Mouse (Mus musculus): ENCODE results near the gene Gm39115. TPM values are rescaled to one million over a fixed set of nuclear protein-coding genes. Genes with fewer than 3 reads are reported as not detected.

Gene Gm39115
- total RNA-seq, 2 experiments from 2014 or later = not detected

DNA sequence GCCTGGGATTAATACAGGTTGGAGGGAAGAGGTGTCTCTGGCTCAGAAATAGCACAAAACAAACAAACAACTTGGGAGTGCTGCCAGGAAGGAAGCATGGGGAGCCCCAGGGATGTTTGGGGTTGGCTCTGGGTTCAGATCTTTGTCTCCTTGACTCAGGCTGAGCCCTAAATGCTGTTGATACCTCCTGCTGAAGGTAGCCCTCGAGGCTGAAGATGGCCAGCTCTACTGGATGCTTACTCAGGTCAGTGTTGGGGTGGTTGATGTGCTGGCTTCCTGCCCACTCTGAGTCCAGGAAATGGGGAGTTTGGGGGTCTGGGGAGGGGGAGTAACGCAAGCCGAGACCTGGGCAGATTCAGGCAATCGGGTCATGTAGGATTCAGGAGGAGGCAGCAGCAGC, 39.1 kb downstream of the Gm39115 start:
- ATAC-seq (ENCODE audit: poor library complexity, severe bottlenecking) = no peak

- peak; percentile 65 for ATAC-seq (ENCODE audit: poor library complexity, severe bottlenecking)
These were observed 40.5 kb downstream of the Gm39115 start, which contains the start of gene Dusp8 for GRCm38 (mm10) chr7:142095183-142095931. Gene Dusp8, minus strand, starts transcription at chr7:142095843.

DNA sequence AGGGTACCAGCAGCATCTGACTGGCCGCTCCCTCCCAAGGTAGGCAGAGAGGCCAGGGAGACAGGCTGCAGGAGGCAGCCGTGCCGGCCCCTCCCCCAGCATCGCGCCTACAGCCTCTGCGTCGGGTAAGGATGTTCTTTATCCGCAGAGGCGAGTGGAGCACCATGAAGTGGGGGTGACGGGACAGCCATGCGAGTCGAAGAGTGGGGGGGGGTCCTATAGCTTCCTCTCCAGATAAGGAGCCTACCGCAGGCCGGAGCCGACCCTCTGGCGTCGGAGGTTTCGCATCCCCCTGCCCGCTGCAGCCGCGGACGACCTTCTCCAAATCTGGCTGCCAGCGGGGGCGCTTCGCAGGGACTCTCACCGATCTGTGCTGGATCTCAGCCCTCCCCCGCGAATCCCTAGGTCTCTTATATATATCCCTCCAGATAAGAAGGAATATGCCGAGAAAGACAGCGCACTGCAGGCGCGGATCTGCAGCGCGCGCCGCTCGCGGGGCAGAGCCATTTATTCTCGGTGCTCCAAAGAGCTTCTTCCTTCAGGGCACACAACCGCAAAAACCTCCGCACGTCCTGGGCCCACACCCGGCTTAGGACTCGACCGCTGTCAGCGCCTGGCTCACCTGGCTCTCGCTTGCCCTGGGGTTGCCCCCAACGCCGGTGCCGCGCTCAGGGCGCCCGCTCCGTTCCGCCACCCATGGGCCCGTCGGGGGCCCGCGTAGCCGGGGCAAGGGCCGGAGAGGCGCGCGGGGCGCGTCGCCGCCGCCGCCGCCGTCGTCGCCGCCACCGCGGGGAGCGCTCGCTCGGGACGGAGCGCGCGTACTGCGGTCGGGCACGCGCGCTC, 41.3 kb downstream of the Gm39115 start:
- ATAC-seq (ENCODE audit: poor library complexity, severe bottlenecking) = no peak

GRCm38 (mm10) chr7:142093696-142094240, 42.1 kb downstream of the Gm39115 start:
- ATAC-seq (ENCODE audit: poor library complexity, severe bottlenecking) = no peak

GRCm38 (mm10) chr7:142092991-142093390, 42.8 kb downstream of the Gm39115 start:
- ATAC-seq (ENCODE audit: poor library complexity, severe bottlenecking) = no peak

- no peak for ATAC-seq (ENCODE audit: poor library complexity, severe bottlenecking)
These were observed 44.0 kb downstream of the Gm39115 start for GRCm38 (mm10) chr7:142091848-142092247.

DNA sequence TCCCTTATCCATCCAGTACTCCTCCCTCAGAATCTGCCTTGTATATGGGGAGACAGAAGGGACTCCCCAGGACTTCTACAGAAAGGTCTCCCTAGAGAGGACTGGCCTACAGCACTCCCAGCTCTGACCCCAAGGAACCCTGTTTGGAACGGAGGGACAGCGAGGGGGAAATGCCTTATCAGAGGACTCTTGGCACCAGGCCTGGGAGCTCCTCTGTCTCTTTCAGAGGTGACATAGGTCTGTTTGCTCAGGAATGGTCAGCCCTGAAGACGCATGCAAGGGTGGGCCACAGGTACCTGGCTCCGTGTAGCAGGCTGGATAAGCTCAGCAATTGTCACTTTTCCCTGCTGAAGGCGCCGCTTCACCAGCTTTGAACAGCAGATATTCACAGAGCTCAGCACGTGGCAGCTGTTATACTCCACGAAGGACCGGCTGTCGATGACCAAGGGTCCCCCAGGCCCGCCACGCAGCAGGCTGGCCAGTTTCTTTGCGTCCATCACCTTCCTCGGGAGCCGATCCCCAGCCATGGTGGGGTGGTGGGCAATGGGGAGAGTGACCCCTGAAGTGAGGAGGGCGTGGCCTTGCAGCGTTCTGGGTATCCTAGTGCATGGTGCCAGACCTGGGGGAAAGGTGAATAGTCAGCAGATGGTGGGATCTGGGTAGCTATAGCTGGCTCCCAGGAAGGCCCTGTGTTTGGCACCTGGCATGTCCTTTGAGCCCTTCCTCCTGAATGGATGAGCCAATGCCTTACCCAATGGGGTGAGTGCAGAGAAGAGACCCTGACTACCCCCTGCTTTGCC, 46.0 kb downstream of the Gm39115 start:
- ATAC-seq (ENCODE audit: poor library complexity, severe bottlenecking) = no peak

DNA sequence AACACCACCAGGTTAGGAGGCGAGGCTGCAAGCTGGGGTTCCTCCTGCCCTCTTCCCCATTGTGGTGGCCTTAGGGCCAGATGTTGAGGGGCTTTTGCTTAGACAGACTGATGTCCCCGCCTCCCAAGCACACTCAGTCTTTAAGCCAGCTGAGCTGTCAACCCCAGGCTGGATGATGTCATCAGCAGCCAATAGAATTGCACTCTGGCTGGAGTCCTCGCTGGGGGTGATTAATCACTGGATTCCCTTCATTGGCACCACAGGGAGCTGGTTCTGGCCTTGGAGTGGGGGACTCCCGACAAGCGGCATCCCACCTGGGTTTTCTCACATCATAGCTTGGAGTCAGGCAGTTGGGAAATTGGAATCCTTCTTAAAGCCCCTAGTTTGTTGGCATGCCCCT, 46.9 kb downstream of the Gm39115 start:
- ATAC-seq (ENCODE audit: poor library complexity, severe bottlenecking) = no peak

DNA sequence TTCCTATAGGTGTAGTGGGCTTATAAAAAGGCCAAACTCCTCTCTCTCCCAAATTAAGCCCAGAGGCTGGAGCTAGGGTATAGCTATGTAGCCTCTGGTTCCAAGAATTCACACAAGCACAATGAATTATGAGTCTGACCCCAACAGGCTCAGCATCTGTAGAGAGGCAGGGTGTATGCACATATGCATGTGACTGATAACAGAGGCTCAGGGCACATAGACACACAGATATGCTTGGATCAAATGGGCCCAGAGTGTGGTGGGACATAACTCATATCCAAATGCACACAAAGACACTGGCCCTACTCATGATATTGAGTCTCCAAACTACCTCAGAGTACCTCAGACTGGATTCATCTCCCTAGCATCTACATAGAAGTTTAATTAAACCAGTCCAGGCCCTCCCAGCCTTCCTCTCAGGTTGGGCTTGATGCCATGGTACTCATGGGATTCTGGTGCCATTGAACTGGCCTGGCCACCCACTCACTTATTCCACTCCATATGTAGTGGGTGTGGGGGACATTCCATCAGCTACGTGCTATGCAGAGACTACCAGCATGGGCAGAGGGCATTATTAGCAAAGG, 48.7 kb downstream of the Gm39115 start:
- peak; percentile 54 for ATAC-seq (ENCODE audit: poor library complexity, severe bottlenecking)

GRCm38 (mm10) chr7:142086159-142086905, 49.5 kb downstream of the Gm39115 start:
- ATAC-seq (ENCODE audit: poor library complexity, severe bottlenecking) = no peak

Other genes starting within 250 kb of the Gm39115 start
- gene Tollip, start 217.5 kb downstream of the Gm39115 start, total RNA-seq (2015) = 29.0 and 30.9 TPM in 2 replicates
- 30.7 and 38.7 TPM in 2 replicates for gene Tollip, start 217.5 kb downstream of the Gm39115 start, total RNA-seq (2017)
- not detected in 2 replicates for gene Brsk2, start 186.3 kb downstream of the Gm39115 start, total RNA-seq (2015)
- not detected in 2 replicates for gene Brsk2, start 186.3 kb downstream of the Gm39115 start, total RNA-seq (2017)
- gene Mob2, start 75.0 kb downstream of the Gm39115 start, total RNA-seq (2015) = 25.5 and 34.4 TPM in 2 replicates
- 29.7 and 31.7 TPM in 2 replicates for gene Mob2, start 75.0 kb downstream of the Gm39115 start, total RNA-seq (2017)
- gene Dusp8, start 40.2 kb downstream of the Gm39115 start, total RNA-seq (2015) = not detected in 2 replicates
- not detected in 2 replicates for gene Dusp8, start 40.2 kb downstream of the Gm39115 start, total RNA-seq (2017)
- not detected in 2 replicates for gene Gm45618, start 15.3 kb downstream of the Gm39115 start, total RNA-seq (2015)
- gene Gm45618, start 15.3 kb downstream of the Gm39115 start, total RNA-seq (2017) = not detected in 2 replicates
- not detected in 2 replicates for gene Gm45337, start 8.6 kb upstream of the Gm39115 start, total RNA-seq (2015)
- gene Gm45337, start 8.6 kb upstream of the Gm39115 start, total RNA-seq (2017) = not detected in 2 replicates
- gene Gm29735, start 21.1 kb upstream of the Gm39115 start, total RNA-seq (2015) = not detected in 2 replicates
- not detected in 2 replicates for gene Gm29735, start 21.1 kb upstream of the Gm39115 start, total RNA-seq (2017)
- gene Gm4553, start 29.7 kb upstream of the Gm39115 start, total RNA-seq (2015) = not detected in 2 replicates
- not detected in 2 replicates for gene Gm4553, start 29.7 kb upstream of the Gm39115 start, total RNA-seq (2017)
- gene Krtap5-2, start 40.0 kb upstream of the Gm39115 start, total RNA-seq (2015) = not detected in 2 replicates
- gene Krtap5-2, start 40.0 kb upstream of the Gm39115 start, total RNA-seq (2017) = not detected in 2 replicates
- not detected in 2 replicates for gene Gm10153, start 54.4 kb upstream of the Gm39115 start, total RNA-seq (2015)
- gene Gm10153, start 54.4 kb upstream of the Gm39115 start, total RNA-seq (2017) = not detected in 2 replicates
- not detected in 2 replicates for gene Krtap5-3, start 65.3 kb upstream of the Gm39115 start, total RNA-seq (2015)
- not detected in 2 replicates for gene Krtap5-3, start 65.3 kb upstream of the Gm39115 start, total RNA-seq (2017)
- not detected in 2 replicates for gene Gm7579, start 75.8 kb upstream of the Gm39115 start, total RNA-seq (2015)
- not detected in 2 replicates for gene Gm7579, start 75.8 kb upstream of the Gm39115 start, total RNA-seq (2017)
- not detected in 2 replicates for gene Krtap5-5, start 93.9 kb upstream of the Gm39115 start, total RNA-seq (2015)
- gene Krtap5-5, start 93.9 kb upstream of the Gm39115 start, total RNA-seq (2017) = not detected in 2 replicates
- not detected in 2 replicates for gene Gm40460, start 105.0 kb upstream of the Gm39115 start, total RNA-seq (2015)
- gene Gm40460, start 105.0 kb upstream of the Gm39115 start, total RNA-seq (2017) = not detected in 2 replicates
- gene Gm2431, start 122.3 kb upstream of the Gm39115 start, total RNA-seq (2015) = not detected in 2 replicates
- not detected in 2 replicates for gene Gm2431, start 122.3 kb upstream of the Gm39115 start, total RNA-seq (2017)
- not detected in 2 replicates for gene Gm4559, start 138.3 kb upstream of the Gm39115 start, total RNA-seq (2015)
- not detected in 2 replicates for gene Gm4559, start 138.3 kb upstream of the Gm39115 start, total RNA-seq (2017)
- gene Krtap5-1, start 161.1 kb upstream of the Gm39115 start, total RNA-seq (2015) = not detected in 2 replicates
- gene Krtap5-1, start 161.1 kb upstream of the Gm39115 start, total RNA-seq (2017) = not detected in 2 replicates
- gene Krtap5-4, start 167.5 kb upstream of the Gm39115 start, total RNA-seq (2015) = not detected in 2 replicates
- gene Krtap5-4, start 167.5 kb upstream of the Gm39115 start, total RNA-seq (2017) = not detected in 2 replicates
- 2.1 and 3.6 TPM in 2 replicates for gene Ifitm10, start 237.7 kb upstream of the Gm39115 start, total RNA-seq (2015)
- 0.48 and 1.4 TPM in 2 replicates for gene Ifitm10, start 237.7 kb upstream of the Gm39115 start, total RNA-seq (2017)
- not detected in 2 replicates for gene Gm49369, start 246.6 kb upstream of the Gm39115 start, total RNA-seq (2015)
- gene Gm49369, start 246.6 kb upstream of the Gm39115 start, total RNA-seq (2017) = 24.9 and 36.8 TPM in 2 replicates